Mouse (Mus musculus): ENCODE results near the gene Dock2. TPM values are rescaled to one million over a fixed set of nuclear protein-coding genes. Genes with fewer than 3 reads are reported as not detected.
A peak's percentile ranks its signal among the peaks of the same experiment; 100 is the strongest.

The Dock2 gene
- total RNA-seq, 2 experiments from 2014 or later, result 1.5 to 2.5 TPM

GRCm38 (mm10) chr11:34528006-34528405 is 255.7 kb downstream of the Dock2 start:
- no peak for DNase-seq

- DNase-seq, result no peak
Measured at GRCm38 (mm10) chr11:34527238-34527637, 256.5 kb downstream of the Dock2 start.

- no peak for DNase-seq
Measured at GRCm38 (mm10) chr11:34525096-34525891, 258.4 kb downstream of the Dock2 start.

- no peak for DNase-seq
Measured at GRCm38 (mm10) chr11:34524586-34524985, 259.1 kb downstream of the Dock2 start.

- no peak for DNase-seq
Measured at GRCm38 (mm10) chr11:34518566-34518965, 265.1 kb downstream of the Dock2 start.

- no peak for DNase-seq
Measured at GRCm38 (mm10) chr11:34516971-34517370, 266.7 kb downstream of the Dock2 start.

GRCm38 (mm10) chr11:34515301-34515700 is 268.4 kb downstream of the Dock2 start:
- no peak for DNase-seq

- DNase-seq, result no peak
Measured at GRCm38 (mm10) chr11:34506390-34506789, 277.3 kb downstream of the Dock2 start.

GRCm38 (mm10) chr11:34499663-34500062 is 284.0 kb downstream of the Dock2 start:
- DNase-seq, result no peak

GRCm38 (mm10) chr11:34494682-34495081 is 289.0 kb downstream of the Dock2 start:
- no peak for DNase-seq

GRCm38 (mm10) chr11:34492986-34493385 is 290.7 kb downstream of the Dock2 start:
- no peak for DNase-seq

- no peak for DNase-seq
Measured at GRCm38 (mm10) chr11:34492223-34492622, 291.5 kb downstream of the Dock2 start.

- DNase-seq, result no peak
Measured at GRCm38 (mm10) chr11:34489548-34489947, 294.1 kb downstream of the Dock2 start.

- no peak for DNase-seq
Measured at GRCm38 (mm10) chr11:34479301-34479700, 304.4 kb downstream of the Dock2 start.

- no peak for DNase-seq
Measured at GRCm38 (mm10) chr11:34469792-34470191, 313.9 kb downstream of the Dock2 start.

GRCm38 (mm10) chr11:34468571-34468970 is 315.1 kb downstream of the Dock2 start:
- DNase-seq, result no peak

- DNase-seq, result no peak
Measured at GRCm38 (mm10) chr11:34467056-34467455, 316.6 kb downstream of the Dock2 start.

GRCm38 (mm10) chr11:34449944-34450343 is 333.7 kb downstream of the Dock2 start:
- no peak for DNase-seq

GRCm38 (mm10) chr11:34447891-34448290 is 335.8 kb downstream of the Dock2 start:
- DNase-seq, result peak; percentile 6

- no peak for DNase-seq
Measured at GRCm38 (mm10) chr11:34438429-34438828, 345.3 kb downstream of the Dock2 start.

GRCm38 (mm10) chr11:34437446-34437845 is 346.2 kb downstream of the Dock2 start:
- DNase-seq, result no peak

GRCm38 (mm10) chr11:34431978-34432377 is 351.7 kb downstream of the Dock2 start:
- no peak for DNase-seq

GRCm38 (mm10) chr11:34431371-34431770 is 352.3 kb downstream of the Dock2 start:
- no peak for DNase-seq

GRCm38 (mm10) chr11:34430940-34431339 is 352.8 kb downstream of the Dock2 start:
- DNase-seq, result no peak

All from gastrocnemius, postnatal 10 days (tissue).